Mouse (Mus musculus) kidney, adult 2 months (tissue): ENCODE data around the gene Trak1.

Source experiments
- CTCF ChIP-seq: fragments of 200-500 bp; conservative IDR thresholded peaks from 2 replicates; pipeline ENCODE4 v1.5.1; 2011; ENCODE audit warnings: low read depth, mild to moderate bottlenecking, control low read depth, low read length, moderate library complexity, mixed read lengths; ENCODE audit not compliant: insufficient read depth, insufficient read length
- POLR2A ChIP-seq: fragments of 200-500 bp; IDR thresholded peaks from one replicate; pipeline ENCODE4 v1.6.1; 2011; ENCODE audit warnings: low read depth, low read length, control low read depth

- TF ChIP-seq CTCF (no peak), POLR2A (no peak)
These were observed 39.1 kb downstream of the Trak1 start for GRCm38 (mm10) chr9:121336324-121336946.
